Mouse (Mus musculus) spleen, adult 18-20 months (tissue): Measurements from ENCODE around the gene Sord.
A peak's percentile ranks its signal among the peaks of the same experiment; 100 is the strongest.
"Not testable (repeated sequence)": the region's sequence is repeated elsewhere in the genome, so short reads cannot be mapped to it uniquely, and the experiment has no call there.

ENCODE experiments used
- DNase-seq, 2 experiments: peaks; one replicate each; pipeline ENCODE4 v3.0.0; 2022; ENCODE audit warnings: mixed read lengths in 2 of 2

Sord gene

DNA sequence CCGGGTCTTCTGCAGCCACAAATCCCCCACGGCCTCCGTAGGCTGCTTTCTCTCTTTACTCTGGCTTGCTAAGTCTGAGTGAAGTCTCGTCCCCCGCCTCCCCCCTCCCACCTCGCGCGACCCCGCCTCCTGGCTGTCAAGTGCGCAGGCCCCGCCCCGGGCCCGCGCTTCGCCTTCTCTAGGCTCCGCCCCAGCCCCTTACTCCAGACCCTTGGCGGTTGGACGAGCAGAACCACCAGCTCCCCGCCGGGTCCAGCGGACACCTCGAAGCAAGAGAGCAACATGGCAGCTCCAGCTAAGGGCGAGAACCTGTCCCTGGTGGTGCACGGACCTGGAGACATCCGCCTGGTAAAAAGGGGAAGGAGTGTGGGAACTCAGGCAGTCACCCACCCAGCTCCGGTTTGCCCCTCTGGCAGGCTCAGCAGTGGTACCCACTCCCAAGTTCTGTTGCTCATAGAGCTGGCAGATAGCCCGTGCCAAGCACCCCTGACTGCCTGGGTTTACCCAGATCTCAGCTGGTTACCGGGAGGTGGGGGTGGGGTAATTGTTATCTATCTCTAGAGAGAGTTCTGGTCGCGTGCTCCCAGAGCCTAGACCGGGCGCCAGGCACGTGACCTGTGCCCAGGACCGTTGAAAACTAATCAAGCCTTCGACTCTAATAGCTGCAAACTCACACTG, at the start of gene Sord:
Gene Sord, plus strand, starts transcription at position 139 of the 678 bp plus-strand sequence.
- DNase-seq = peak; percentile 47 to 69

DNA sequence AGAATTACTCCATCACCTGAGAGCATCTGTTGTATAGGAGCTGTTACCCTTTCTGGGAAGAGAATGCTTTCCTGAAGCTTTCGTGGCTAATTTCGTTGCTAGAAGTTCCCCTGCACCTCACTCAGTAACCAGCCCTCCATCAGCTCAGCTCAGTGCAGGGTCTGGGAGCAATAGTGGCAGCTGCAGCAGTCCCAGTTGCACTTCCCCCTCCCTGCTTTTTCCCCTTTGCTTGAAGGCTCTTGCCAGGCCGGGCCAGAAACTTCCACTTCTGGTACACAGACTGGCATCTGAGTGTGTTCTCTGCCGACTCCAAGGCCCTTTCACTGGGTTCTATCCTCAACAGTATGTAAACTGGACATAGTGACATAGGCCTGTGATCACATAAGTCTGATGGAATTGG, 49.5 kb upstream of the Sord start:
- DNase-seq = no peak

DNA sequence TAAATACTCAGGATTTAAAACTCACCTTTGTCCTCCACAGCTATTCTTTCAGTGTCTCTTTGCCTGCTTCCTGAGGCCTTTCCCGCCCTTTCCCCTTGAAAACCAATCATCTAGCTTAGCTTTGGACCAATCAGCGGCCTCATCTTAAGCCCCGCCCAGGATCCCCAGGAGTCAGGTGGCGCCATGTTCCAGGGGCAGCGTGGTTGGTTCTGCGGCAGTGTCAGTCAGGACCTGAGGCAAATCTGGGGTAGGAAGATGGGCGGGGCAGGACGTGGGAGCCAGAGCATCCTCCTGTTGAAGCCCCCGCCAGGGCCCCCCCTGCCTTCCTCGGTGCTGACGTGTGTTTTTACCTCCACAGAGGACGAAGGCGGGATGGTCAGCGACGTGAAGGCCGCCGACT, 48.4 kb upstream of the Sord start, which contains the start of the genes Patl2 and Terb2:
Gene Patl2, minus strand, starts transcription at position 84 of the 400 bp plus-strand sequence.
Gene Terb2, plus strand, starts transcription at position 167 of the 400 bp plus-strand sequence.
- no peak for DNase-seq

DNA sequence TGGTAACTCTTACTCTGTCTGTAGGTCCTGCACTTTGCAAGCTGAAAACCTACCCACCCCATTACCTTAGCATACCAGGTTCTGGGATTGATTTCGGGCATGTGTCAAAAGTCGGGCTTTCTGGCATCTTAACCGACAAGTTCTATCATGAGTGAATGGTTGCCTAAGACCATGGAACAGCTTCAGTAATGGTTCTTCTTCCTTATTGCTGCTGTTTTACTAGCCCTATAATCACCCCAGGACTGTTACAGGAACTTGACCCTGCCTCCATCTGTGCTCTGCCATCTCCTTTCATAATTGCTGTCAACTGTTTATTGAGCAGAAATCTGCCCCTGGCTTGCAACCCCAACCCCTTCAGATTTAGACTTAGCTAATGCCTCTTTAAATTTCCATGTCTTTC, 47.8 kb upstream of the Sord start:
- no peak for DNase-seq

DNA sequence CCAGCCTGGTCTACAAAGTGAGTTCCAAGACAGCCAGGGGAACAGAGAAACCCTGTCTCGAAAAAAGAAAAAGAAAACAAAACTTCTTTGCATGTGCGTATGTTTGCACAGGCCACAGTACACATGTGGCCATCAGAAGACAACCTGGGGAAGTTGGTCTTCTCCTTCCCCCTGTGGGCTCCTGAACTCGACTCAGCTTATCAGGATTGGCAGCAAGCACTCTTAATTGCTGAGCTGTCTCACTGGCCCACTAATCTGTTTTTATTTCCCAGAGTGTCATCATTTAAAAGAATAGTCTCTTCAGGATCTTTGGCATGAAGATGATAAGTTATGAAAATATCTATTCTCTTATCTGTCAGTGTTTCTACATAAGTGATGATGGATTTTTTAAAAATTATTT, 42.7 kb upstream of the Sord start:
- no peak for DNase-seq

DNA sequence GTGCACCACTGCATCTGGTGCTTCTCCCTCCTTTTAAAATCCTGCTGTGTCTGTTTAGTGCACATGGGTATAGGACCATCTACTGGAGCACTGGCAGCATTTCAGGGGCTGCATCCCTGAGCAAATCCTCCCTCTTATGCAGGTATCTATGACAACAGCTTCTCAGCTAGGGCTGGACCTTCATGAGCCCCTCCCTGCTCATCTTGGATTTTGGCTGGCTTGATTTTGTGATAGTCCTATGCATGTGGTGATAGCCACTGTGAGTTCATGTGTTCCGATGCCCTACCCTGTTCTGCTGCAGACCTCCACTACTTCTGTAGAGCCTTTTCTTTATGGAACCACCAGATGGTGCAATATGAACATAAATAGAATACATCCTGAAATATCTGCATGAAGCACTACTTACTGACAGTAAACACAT, 40.0 kb upstream of the Sord start:
- no peak for DNase-seq

DNA sequence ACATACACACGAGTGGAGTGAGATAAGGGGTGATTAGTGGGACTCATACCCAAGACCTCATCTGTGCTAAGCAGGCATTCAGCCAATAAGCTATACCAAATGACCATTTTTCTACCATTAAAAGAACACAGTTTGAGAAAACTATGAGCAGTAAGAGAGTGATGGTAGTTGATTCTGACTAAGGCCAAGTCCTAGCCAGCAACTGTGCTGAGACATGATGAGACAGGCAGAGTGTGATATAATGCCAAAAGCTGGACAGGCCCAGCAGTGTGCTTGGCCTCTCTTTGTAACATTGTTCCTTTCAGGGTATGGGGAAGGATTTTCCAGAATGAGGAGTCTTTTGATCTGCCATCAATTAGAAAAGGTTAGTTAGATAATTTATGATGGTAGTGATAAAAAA, 33.0 kb upstream of the Sord start:
- DNase-seq = no peak

DNA sequence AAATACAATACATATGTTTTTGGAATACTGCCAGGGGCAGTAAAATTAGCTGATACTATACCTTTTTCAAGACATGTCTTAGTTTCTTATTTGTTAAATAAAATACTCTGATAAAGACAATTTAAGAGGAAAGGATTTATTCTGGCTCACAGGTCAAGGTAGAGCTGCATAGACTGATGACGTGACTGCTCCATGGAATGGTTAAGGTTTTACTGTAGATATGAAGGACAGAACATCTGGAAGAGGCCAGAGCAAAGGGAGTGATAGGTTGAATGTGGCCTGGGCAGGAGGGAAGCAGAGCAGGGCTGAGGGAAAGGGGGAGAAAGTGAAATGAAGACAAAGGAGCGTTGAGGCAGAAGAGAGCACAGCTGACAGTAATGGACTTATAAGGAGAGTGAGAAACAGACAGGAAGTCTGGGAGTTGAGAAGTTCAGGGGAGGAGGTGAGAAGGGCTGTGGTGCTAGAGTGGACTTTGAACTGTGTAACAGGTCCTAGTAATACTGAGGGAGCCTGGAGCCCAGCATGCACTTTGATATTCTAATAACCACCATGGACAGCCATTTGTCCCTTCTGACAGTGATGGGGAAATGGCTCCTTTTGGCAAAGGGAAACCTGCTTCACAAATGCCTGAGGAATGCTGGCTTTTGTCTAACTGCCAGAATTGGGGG, 28.0 kb upstream of the Sord start:
- DNase-seq = no peak

DNA sequence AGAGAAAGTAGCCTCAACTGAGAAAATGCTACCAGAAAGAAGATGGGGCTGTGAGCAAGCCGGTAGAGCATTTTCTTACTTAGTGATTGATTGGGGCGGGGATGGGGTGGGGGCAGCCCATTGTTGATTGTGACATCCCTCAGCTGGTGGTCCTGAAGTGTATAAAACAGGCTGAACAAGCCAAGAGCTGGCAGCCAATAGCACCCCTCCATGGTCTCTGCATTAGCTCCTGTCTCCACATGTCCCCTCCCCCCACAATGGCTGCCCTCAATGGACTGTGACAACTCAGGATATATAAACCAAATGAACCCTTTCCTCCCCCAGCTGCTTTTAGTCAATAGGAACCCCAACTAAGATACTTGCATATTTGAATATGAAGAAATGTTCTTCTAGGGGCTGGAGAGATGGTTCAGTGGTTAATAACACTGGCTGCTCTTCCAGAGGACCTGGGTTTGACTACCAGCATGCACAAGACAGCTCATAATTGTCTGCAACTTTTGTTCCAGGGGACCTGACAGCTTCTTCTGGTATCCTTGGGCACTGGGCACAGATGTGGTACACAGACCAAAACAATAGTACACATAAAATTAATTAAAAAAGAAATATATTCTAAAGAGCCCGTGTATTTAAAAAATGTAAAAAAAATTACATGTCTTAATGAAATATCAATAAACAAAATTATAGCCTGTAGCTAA, 23.9 kb upstream of the Sord start:
- DNase-seq = no peak

DNA sequence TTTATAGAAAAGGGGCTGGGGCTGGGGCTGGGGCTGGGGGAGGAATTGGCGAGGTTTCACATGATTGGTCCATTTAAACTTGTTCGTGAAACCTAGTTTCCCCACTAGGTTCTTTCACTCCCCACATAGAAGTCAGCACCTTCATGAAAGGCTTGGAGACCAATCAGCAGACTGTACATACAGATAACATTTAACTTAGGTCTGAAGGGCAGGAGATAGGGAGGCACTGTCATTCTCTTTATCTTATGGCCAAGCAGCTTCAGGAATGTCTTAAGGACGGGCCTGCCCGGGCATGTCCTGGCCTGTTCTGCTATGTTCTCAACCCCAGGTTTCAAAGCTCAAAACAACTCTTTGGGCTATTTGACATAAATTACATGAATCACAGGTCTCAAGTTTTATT, 17.5 kb upstream of the Sord start:
- not testable (repeated sequence) for DNase-seq

DNA sequence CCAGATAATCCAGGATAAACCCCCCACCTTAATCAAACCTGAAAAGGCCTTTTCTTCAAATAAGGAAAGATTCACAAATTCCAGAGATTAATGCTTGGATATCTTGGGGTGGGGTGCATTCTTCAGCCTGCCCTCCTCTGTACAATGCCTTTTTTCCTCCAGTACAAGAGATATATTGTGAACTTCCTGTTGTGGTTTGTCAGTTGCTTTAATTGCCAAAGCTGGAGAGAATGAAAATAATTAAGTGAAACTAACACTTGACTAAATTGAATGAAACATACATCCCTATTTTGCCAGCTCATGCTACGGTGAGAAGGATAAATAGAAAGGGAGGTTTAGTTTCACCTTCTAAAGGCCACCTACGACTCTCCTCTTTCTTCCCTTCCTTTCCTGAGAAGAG, 16.3 kb upstream of the Sord start:
- DNase-seq = no peak

DNA sequence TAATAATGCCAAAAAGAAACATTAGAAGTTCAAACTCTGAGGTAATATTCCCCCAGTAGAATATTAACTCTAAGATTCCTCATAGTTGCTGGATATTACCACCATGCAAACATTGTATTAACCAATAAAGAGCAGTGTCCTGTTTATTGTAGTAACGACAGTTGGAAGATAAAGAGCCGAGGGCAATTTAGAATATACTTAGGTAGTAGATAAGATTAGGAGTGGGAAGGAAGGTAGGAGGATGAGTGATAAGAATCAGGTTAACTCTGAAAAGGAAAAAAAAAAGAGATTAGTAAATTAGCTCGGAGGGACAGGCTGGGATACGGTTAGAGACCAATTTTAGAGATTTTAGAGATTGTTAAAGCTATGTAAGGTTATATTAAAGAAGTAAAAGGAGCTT, 13.2 kb upstream of the Sord start:
- no peak for DNase-seq

DNA sequence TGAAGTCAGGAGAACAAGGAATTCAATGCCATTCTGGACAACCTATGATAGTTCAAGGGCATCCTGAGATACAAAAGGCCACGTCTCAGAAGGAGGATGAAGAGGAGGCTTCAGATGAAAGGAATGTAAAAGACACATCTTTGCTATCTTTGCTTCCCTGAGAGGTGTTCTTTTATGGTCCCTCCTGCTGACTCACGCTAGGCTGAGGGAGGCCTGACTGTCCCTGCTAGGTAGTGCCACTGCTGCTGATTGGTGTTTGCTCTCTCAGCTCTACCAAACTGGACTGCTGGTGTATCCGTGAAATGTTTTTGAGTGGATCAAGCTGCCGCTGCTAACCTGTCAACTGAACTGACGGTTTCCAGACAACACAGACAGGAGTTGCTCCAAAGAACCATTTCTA, 12.8 kb upstream of the Sord start:
- DNase-seq = no peak

DNA sequence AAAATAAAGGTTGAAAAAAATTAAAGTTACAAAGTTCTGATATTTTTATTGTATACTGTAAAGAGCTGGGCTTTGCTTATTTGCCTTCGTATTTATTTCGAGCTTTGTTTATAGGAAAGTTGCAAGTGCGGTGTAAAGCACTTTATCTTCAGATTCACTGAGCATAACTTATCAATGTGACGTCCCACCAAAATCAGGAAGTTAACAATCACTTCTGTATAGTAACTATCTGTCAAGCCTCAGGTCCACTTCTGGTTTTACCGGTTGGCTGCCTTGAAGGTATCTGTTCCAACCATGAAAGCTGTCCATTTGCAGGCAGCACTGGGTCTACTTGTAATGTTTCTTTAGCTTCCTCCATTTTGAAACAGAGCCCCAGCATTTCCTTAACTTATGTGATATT, 12.3 kb upstream of the Sord start:
- DNase-seq = no peak

DNA sequence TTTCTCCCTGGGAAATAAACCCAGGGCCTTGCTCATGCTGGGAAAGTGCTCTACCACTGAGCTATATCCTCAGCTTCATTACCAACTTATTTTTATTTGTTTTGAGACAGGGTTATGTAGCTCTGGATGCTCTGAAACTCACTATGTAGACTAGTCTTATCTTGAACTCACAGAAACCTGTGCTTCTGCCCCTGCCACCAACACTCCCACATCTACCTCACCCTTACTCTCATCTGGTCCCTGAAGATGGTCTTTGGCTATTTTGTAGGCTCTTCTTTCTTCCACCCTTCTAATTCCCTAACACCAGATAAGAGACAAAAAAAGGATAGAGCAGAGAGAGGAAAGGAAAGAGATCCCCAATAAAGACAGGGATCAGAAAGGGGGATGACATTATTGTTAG, 10.9 kb upstream of the Sord start:
- DNase-seq = no peak

DNA sequence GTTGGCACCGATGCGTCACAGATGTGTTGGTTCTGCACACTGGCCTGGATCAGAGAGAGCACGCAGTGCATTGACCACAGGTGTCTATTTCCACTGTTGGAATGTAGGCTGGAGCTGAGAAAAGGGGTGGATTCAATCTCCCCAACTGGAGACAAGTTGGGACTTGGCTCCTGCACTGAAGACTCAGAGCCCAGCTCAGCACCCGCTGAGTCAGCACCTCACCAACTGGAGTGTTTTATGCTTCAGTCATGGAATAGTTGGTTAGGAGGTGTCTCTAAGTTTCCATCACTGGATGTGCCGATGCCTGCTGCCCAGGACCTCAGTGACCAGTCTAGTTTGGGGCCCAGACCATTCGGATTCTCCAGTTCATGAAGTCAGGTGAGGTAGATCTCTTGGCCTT, 4.2 kb upstream of the Sord start:
- no peak for DNase-seq

DNA sequence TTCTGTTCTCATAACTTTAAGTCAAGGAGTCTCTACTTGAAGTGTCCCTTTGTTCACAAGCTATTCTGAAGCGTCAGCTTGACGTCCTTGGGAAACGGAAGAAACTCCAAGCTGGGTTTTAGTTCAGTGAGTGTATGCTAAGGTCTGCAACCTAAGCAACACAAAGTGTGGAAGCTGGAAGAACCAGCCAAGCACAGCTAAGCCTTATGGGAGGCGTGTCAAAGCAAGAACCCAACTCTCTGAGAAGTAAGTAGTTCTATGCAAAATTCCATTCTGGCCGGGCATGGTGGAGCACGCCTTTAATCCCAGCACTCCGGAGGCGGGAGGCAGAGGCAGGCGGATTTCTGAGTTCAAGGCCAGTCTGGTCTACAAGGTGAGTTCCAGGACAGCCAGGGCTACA, 2.9 kb upstream of the Sord start:
- no peak for DNase-seq

DNA sequence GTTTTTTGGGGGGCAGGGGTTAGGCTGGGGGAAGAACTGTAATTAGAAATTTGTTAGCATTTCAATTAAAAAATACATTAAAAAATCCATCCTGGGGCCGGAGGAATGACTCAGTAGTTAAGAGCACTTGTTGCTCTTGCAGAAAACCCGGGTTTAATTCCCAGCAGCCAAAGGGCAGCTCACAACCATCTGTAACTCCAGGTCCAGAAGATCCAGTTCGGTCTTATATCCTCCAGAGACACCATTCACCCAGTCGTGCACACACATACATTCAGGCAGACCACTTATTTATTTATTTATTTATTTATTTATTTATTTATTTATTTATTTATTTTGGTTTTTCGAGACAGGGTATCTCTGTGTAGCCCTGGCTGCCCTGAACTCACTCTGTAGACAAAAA, 1.2 kb upstream of the Sord start:
- no peak for DNase-seq

DNA sequence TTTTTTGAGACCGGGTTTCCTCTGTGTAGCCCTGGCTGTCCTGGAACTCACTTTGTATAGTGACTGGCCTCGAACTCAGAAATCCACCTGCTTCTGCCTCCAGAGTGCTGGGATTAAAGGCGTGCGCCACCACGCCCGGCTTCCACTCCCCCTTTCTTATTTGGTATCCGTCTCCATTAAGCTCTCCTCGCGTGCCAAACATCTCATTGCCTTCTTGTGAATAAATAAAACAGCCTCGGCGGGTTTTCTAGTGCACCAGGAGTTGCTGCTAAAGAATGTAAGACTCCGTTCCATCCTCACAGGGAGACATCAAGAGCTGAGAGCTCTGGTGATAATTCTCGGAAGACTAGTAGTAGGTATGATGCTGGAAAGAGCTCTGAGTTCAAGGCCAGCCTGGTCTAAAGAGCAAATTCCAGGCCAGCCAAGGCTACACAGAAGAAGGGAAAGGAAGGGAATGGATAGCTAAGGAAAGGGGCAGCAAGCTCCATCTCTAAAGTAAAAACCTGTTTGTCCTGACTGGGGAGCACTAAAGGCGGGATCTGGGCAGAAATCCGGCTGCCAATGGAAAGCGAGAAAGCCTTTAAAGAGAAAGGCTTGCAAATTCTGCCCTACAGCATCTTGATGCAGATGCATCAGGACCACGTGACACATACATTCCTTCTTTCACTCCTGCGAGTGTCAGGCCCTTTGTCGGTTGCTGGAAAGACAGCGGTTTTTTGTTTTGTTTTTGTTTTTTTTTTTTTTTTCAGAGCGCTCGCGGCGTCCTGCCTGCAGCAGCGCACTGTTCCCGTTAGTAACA, 591 bp upstream of the Sord start:
- no peak for DNase-seq

DNA sequence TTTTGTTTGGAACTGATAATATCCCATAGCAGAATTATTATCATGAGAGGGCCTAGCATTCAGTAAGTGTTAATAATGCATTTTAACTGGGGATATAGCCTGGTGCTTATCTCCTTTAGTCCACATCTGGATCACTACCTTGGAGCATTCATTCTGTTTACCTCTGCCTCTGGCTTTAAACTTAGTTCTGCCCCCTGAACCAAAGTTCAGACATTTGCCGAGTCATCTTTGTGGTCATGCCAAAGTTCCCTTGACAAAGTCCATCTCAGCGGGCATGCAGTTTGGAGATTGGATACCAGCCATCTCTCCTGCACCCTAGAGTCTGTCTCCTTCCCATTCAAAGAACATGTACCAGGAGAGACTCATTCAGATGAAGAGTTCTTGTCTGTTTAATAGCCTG, 876 bp downstream of the Sord start:
- DNase-seq = no peak

DNA sequence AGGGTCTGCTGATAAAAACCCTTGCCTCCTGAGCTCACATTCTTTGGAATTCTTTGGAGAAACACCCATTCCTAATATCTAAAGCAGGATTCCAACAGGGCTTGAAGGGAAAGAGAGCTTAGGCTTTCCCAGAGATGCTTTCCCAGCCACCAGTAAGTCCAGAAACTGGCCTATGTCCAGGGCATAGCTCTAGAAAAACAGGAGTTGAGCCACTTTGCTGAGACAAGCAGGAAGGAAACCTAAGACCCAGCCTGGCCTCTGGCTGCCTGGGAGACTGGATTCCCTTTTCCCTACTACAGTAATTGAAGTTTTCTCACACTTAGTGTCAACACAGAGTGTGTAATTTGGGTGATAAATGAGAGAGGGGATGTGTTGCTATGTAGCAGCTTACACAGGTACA, 1.8 kb downstream of the Sord start:
- DNase-seq = no peak

DNA sequence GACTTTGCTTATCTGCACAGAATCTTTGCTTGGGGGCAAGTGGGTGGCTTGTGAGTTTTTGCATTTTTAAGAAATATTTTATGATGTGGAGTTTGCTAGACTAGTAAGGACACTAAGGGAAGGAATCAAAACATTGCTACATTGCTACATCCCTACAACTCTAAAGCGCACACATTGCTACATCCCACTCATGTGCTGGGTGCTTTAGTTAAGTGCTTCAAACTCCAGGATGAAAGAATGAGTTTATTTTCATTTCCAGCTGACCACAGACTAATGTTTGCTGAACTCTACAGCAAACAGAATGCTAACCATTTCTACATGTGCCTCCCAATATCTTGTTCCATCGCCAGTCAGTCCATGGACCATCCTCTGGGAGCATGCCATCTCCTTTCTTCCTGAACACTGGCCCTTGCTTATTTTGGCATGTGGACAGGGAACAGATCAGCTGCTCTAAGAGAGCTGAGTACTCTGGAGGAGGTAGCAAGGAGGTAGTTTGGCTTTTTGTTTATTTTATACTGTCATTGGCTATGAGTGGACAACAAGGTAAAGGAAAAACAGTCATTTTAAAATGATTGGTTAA, 3.4 kb downstream of the Sord start:
- no peak for DNase-seq

DNA sequence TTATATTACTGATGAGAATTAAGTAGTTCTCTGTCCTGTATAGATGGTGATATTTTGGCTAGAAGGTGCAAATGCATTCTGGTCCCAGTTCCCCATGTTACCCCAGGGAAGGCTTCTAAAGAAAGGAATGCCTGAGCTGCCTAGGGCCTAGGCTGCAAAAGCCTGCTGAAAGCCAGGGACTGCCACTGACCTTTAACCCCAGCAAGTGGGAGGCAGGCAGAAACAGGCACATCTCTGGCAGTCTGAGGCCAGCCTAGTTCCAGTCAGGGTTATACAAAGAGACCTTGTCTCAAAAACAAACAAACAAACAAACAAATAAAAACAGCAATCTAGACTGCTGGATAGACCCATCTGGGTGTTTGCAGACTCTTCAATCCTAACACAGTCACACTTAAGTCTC, 6.2 kb downstream of the Sord start:
- DNase-seq = no peak
